Mouse (Mus musculus) spleen, adult 2 months (tissue): Measurements from ENCODE around the gene Cwc27.

Experiments
- CTCF ChIP-seq: fragments of 200-500 bp; IDR thresholded peaks from 2 replicates; pipeline ENCODE4 v1.5.1; 2011; ENCODE audit warnings: mild to moderate bottlenecking, inconsistent platforms; ENCODE audit not compliant: insufficient read depth, insufficient read length, insufficient replicate concordance; ENCODE audit errors: extremely low read depth
- POLR2A ChIP-seq: fragments of 200-500 bp; IDR thresholded peaks from 2 replicates; pipeline ENCODE4 v1.6.1; 2011; ENCODE audit warnings: low read depth, low read length, inconsistent platforms

DNA sequence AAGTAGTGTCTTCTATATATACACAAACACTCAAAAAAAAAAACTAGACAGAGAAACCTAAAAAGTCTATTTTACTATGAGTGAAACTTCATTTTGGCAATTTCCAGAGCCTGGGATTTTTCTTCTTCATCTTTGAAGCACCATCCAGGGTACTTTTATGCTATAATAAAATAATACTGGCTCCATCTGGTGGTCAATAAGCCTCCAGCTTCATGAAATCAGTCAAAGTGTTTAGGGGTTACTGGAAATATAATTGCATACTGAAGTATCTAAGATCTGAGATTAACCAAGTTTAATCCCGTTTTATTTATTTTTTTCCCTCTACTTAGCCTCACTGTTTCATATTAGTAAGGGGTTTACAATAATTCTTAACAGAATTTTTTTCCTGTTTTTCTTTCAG, 135.7 kb downstream of the Cwc27 start:
- no peak for TF ChIP-seq CTCF
- no peak for TF ChIP-seq POLR2A
